Mouse (Mus musculus): ENCODE data around the gene Ccl21a.
"Not testable (repeated sequence)": the region's sequence is repeated elsewhere in the genome, so short reads cannot be mapped to it uniquely, and the experiment has no call there.

Gene Ccl21a

GRCm38 (mm10) chr4:42773893-42774292, at the start of gene Ccl21a:
Gene Ccl21a, minus strand, starts transcription at chr4:42773993.
- not testable (repeated sequence) for DNase-seq (ENCODE audit: low spot score)

GRCm38 (mm10) chr4:42756477-42756876, 17.3 kb downstream of the Ccl21a start, which contains the start of gene Ccl19:
Gene Ccl19, minus strand, starts transcription at chr4:42756577.
- not testable (repeated sequence) for DNase-seq (ENCODE audit: low spot score)

DNA sequence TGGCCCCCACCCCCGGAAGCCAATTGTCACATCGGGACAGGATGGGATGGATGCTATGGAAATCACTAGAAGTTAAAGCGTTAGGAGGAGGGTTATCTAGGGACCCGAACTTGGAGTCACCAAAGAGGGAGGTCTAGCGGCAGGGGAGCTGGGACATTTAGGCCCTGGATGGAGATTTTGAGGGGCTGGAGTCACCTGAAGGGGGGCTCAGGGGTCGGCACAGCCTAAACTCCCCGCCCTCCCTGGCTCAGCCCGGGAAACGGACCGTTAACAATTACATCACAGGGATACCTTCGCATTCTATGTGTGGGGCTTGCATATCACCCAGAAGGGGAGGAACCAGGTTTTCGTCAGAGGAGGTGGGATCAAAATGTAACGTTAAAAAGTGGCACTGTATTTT, 38.5 kb downstream of the Ccl21a start, which contains the start of gene 4930578G10Rik:
Gene 4930578G10Rik, plus strand, starts transcription at position 301 of the 400 bp plus-strand sequence.
- DNase-seq (ENCODE audit: low spot score), result not testable (repeated sequence)

All from MN1 (cell line).